Mouse (Mus musculus): Measurements from ENCODE around the gene Tmem106c. TPM values are rescaled to one million over a fixed set of nuclear protein-coding genes. Genes with fewer than 3 reads are reported as not detected.
A peak's percentile ranks its signal among the peaks of the same experiment; 100 is the strongest.

Tmem106c gene
- polyA plus RNA-seq, 1 experiment from 2014 or later = 43.2 TPM

GRCm38 (mm10) chr15:97956416-97956815, 7.6 kb upstream of the Tmem106c start:
- no peak for DNase-seq (ENCODE audit: extremely low spot score, low spot score)
- H3K4me3 ChIP-seq = no peak overlapping the region
- WGBS = 76% methylated on average over 11 of the region's 11 CpGs
- peaks cover 34% of the 10 kb centered on the region for H3K4me1 ChIP-seq
- peak overlapping the region; percentile 66; the same call in 1 of the 2 replicates for H3K27ac ChIP-seq
- peaks cover 24% of the 10 kb centered on the region for H3K27me3 ChIP-seq (ENCODE audit: poor library complexity, severe bottlenecking)
- H3K36me3 ChIP-seq (replicated peaks) = no peaks in the 10 kb centered on the region
- no peaks in the 10 kb centered on the region for H3K9me3 ChIP-seq

- Histone ChIP-seq H3K27me3 (ENCODE audit: poor library complexity, severe bottlenecking) (peaks cover 20% of the 10 kb centered on the region), H3K4me1 (peaks cover 26% of the 10 kb centered on the region), H3K36me3 (replicated peaks) (peaks cover 4% of the 10 kb centered on the region; the same call in 1 of the 2 replicates), H3K9me3 (no peaks in the 10 kb centered on the region), H3K27ac (peak overlapping the region; percentile 88), H3K4me3 (peak overlapping the region; percentile 54)
- no peak for DNase-seq (ENCODE audit: extremely low spot score, low spot score)
- whole genome bisulfite sequencing = 13% methylated on average over 13 of the region's 13 CpGs
Observed at GRCm38 (mm10) chr15:97963329-97963988, 541 bp upstream of the Tmem106c start.

- WGBS = 12% methylated on average over 7 of the region's 7 CpGs
- no peaks in the 10 kb centered on the region for H3K9me3 ChIP-seq
- H3K27me3 ChIP-seq (ENCODE audit: poor library complexity, severe bottlenecking) = peaks cover 20% of the 10 kb centered on the region
- peaks cover 26% of the 10 kb centered on the region for H3K4me1 ChIP-seq
- peak overlapping the region; percentile 88 for H3K27ac ChIP-seq
- H3K4me3 ChIP-seq = peak overlapping the region; percentile 54
- peaks cover 10% of the 10 kb centered on the region; the same call in 1 of the 2 replicates for H3K36me3 ChIP-seq (replicated peaks)
- DNase-seq (ENCODE audit: extremely low spot score, low spot score) = no peak
Observed at GRCm38 (mm10) chr15:97964836-97965187, 812 bp downstream of the Tmem106c start.

- WGBS = 55% methylated on average over 17 of the region's 17 CpGs
- no peak for DNase-seq (ENCODE audit: extremely low spot score, low spot score)
- Histone ChIP-seq H3K9me3 (no peaks in the 10 kb centered on the region), H3K4me3 (peak overlapping the region; percentile 54), H3K27me3 (ENCODE audit: poor library complexity, severe bottlenecking) (peaks cover 20% of the 10 kb centered on the region), H3K36me3 (replicated peaks) (peaks cover 11% of the 10 kb centered on the region; the same call in 1 of the 2 replicates), H3K4me1 (peaks cover 32% of the 10 kb centered on the region), H3K27ac (no peak overlapping the region)
Observed at GRCm38 (mm10) chr15:97965311-97966045, 1.5 kb downstream of the Tmem106c start.

GRCm38 (mm10) chr15:97970299-97970698, 6.3 kb downstream of the Tmem106c start:
- Histone ChIP-seq H3K27ac (peak overlapping the region; percentile 53; the same call in 1 of the 2 replicates), H3K9me3 (no peaks in the 10 kb centered on the region), H3K27me3 (ENCODE audit: poor library complexity, severe bottlenecking) (peaks cover 18% of the 10 kb centered on the region), H3K4me1 (peaks cover 38% of the 10 kb centered on the region), H3K36me3 (replicated peaks) (peaks cover 20% of the 10 kb centered on the region), H3K4me3 (no peak overlapping the region)
- no peak for DNase-seq (ENCODE audit: extremely low spot score, low spot score)
- WGBS = 38% methylated on average over 6 of the region's 6 CpGs

- 90% methylated on average over 6 of the region's 6 CpGs for WGBS
- no peaks in the 10 kb centered on the region for H3K9me3 ChIP-seq
- H3K27ac ChIP-seq = no peak overlapping the region
- DNase-seq (ENCODE audit: extremely low spot score, low spot score) = no peak
- H3K27me3 ChIP-seq (ENCODE audit: poor library complexity, severe bottlenecking) = no peaks in the 10 kb centered on the region; the same call in 1 of the 2 replicates
- no peak overlapping the region for H3K4me3 ChIP-seq
- H3K36me3 ChIP-seq (replicated peaks) = peaks cover 40% of the 10 kb centered on the region
- peaks cover 31% of the 10 kb centered on the region for H3K4me1 ChIP-seq
Observed at GRCm38 (mm10) chr15:97972580-97972979, 8.6 kb downstream of the Tmem106c start.

- Histone ChIP-seq H3K4me1 (peaks cover 31% of the 10 kb centered on the region), H3K27me3 (ENCODE audit: poor library complexity, severe bottlenecking) (no peaks in the 10 kb centered on the region; the same call in 1 of the 2 replicates), H3K4me3 (no peak overlapping the region), H3K27ac (peak overlapping the region; percentile 52), H3K36me3 (replicated peaks) (peaks cover 48% of the 10 kb centered on the region), H3K9me3 (peaks cover 2% of the 10 kb centered on the region; the same call in 1 of the 2 replicates)
- DNase-seq (ENCODE audit: extremely low spot score, low spot score) = no peak
- 17% methylated on average over 11 of the region's 11 CpGs for WGBS
Observed at GRCm38 (mm10) chr15:97973248-97974005, 9.4 kb downstream of the Tmem106c start.

GRCm38 (mm10) chr15:97981560-97981959, 17.6 kb downstream of the Tmem106c start:
- WGBS = 91% methylated on average over 6 of the region's 6 CpGs
- H3K27me3 ChIP-seq (ENCODE audit: poor library complexity, severe bottlenecking) = no peaks in the 10 kb centered on the region
- peaks cover 100% of the 10 kb centered on the region for H3K36me3 ChIP-seq (replicated peaks)
- H3K27ac ChIP-seq = no peak overlapping the region
- DNase-seq (ENCODE audit: extremely low spot score, low spot score) = no peak
- H3K9me3 ChIP-seq = peaks cover 25% of the 10 kb centered on the region
- H3K4me3 ChIP-seq = no peak overlapping the region
- no peaks in the 10 kb centered on the region for H3K4me1 ChIP-seq

GRCm38 (mm10) chr15:97989544-97989943, 25.5 kb downstream of the Tmem106c start:
- whole genome bisulfite sequencing = 15% methylated on average over 1 of the region's 1 CpGs
- H3K9me3 ChIP-seq = no peaks in the 10 kb centered on the region
- peaks cover 87% of the 10 kb centered on the region for H3K36me3 ChIP-seq (replicated peaks)
- peak overlapping the region; percentile 96 for H3K27ac ChIP-seq
- no peaks in the 10 kb centered on the region for H3K27me3 ChIP-seq (ENCODE audit: poor library complexity, severe bottlenecking)
- peak overlapping the region; percentile 43 for H3K4me3 ChIP-seq
- peaks cover 74% of the 10 kb centered on the region for H3K4me1 ChIP-seq
- peak; percentile 59 for DNase-seq (ENCODE audit: extremely low spot score, low spot score)

- Histone ChIP-seq H3K27me3 (ENCODE audit: poor library complexity, severe bottlenecking) (no peaks in the 10 kb centered on the region), H3K27ac (peak overlapping the region; percentile 96), H3K36me3 (replicated peaks) (peaks cover 87% of the 10 kb centered on the region), H3K4me1 (peaks cover 78% of the 10 kb centered on the region), H3K9me3 (no peaks in the 10 kb centered on the region), H3K4me3 (peak overlapping the region; percentile 43)
- WGBS = 0% methylated on average over 6 of the region's 6 CpGs
- peak; percentile 93 for DNase-seq (ENCODE audit: extremely low spot score, low spot score)
Observed at GRCm38 (mm10) chr15:97990124-97990523, 26.1 kb downstream of the Tmem106c start.

- Histone ChIP-seq H3K9me3 (no peaks in the 10 kb centered on the region), H3K27ac (peak overlapping the region; percentile 96), H3K4me1 (peaks cover 78% of the 10 kb centered on the region), H3K27me3 (ENCODE audit: poor library complexity, severe bottlenecking) (no peaks in the 10 kb centered on the region), H3K36me3 (replicated peaks) (peaks cover 87% of the 10 kb centered on the region), H3K4me3 (peak overlapping the region; percentile 43)
- WGBS = 0% methylated on average over 4 of the region's 4 CpGs
- peak; percentile 39 for DNase-seq (ENCODE audit: extremely low spot score, low spot score)
Observed at GRCm38 (mm10) chr15:97990721-97991120, 26.7 kb downstream of the Tmem106c start.

GRCm38 (mm10) chr15:97991285-97991895, 27.4 kb downstream of the Tmem106c start:
- H3K4me3 ChIP-seq = peak overlapping the region; percentile 43

More at GRCm38 (mm10) chr15:97991285-97991895, 27.4 kb downstream of the Tmem106c start:
- Histone ChIP-seq H3K27me3 (ENCODE audit: poor library complexity, severe bottlenecking) (no peaks in the 10 kb centered on the region), H3K4me1 (peaks cover 78% of the 10 kb centered on the region), H3K27ac (peak overlapping the region; percentile 96), H3K36me3 (replicated peaks) (peaks cover 87% of the 10 kb centered on the region), H3K9me3 (no peaks in the 10 kb centered on the region)
- no peak for DNase-seq (ENCODE audit: extremely low spot score, low spot score)
- 4% methylated on average over 12 of the region's 12 CpGs for WGBS
